Mouse (Mus musculus): ENCODE measurements at regions not wholly inside any gene's neighbourhood (a gene's known extent, or its start where the extent isn't known, plus 50 kb on each side); places are given as distances from the start of the nearest gene placed in this dataset.

DNA sequence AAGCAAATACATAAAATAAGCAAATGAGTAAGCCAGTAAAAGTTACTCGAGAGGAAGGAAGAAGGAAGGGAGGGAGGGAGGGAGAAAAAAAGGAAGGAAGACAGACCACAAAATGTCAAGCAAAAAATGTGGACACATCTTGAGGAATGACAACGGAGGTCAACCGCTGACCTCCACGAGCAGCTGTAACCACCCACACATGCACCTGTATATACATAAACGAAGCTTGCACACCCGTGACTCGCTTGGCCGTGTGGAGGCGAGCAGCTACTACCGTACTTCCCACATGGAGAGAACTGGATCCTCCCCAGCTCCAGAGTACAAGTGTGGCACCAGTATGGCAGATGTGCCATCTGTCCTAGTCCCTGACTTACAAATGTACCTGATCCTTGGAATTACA is 220.1 kb downstream of the Rplp1 start:
- peaks cover 10% of the 10 kb centered on the region; the same call in 1 of the 2 replicates for H3K27me3 ChIP-seq (ENCODE audit: control insufficient read depth, insufficient read depth, low read length)
- H3K27ac ChIP-seq (ENCODE audit: low read depth, low read length): no peak overlapping the region
- no peak overlapping the region for H3K4me3 ChIP-seq (ENCODE audit: low read length)
- H3K9ac ChIP-seq (ENCODE audit: low read depth, low read length): no peak overlapping the region
- no peak for ATAC-seq (ENCODE audit: low FRiP score, low TSS enrichment)
- WGBS: 33% methylated on average over 10 of the region's 10 CpGs
- no peaks in the 10 kb centered on the region for H3K9me3 ChIP-seq (ENCODE audit: control insufficient read depth, low read length)
- no peak overlapping the region for H3K4me2 ChIP-seq (replicated peaks; ENCODE audit: low read depth, low read length)
- peaks cover 20% of the 10 kb centered on the region for H3K4me1 ChIP-seq (ENCODE audit: control insufficient read depth, insufficient read depth, low read length)
- no peaks in the 10 kb centered on the region for H3K36me3 ChIP-seq (ENCODE audit: control insufficient read depth, insufficient read depth, low read length)

- Histone ChIP-seq H3K4me3 (ENCODE audit: low read length) (no peak overlapping the region), H3K4me1 (ENCODE audit: control insufficient read depth, insufficient read depth, low read length) (peaks cover 19% of the 10 kb centered on the region), H3K27me3 (ENCODE audit: control insufficient read depth, insufficient read depth, low read length) (peaks cover 10% of the 10 kb centered on the region; the same call in 1 of the 2 replicates), H3K9ac (ENCODE audit: low read depth, low read length) (no peak overlapping the region), H3K9me3 (ENCODE audit: control insufficient read depth, low read length) (no peaks in the 10 kb centered on the region), H3K27ac (ENCODE audit: low read depth, low read length) (no peak overlapping the region), H3K4me2 (replicated peaks; ENCODE audit: low read depth, low read length) (no peak overlapping the region), H3K36me3 (ENCODE audit: control insufficient read depth, insufficient read depth, low read length) (no peaks in the 10 kb centered on the region)
- ATAC-seq (ENCODE audit: low FRiP score, low TSS enrichment): no peak
- WGBS: 53% methylated on average over 3 of the region's 3 CpGs
Measured at GRCm38 (mm10) chr9:61690786-61691185, 223.6 kb downstream of the Rplp1 start.

- Histone ChIP-seq H3K36me3 (ENCODE audit: control insufficient read depth, insufficient read depth, low read length) (no peaks in the 10 kb centered on the region), H3K27ac (ENCODE audit: low read depth, low read length) (no peak overlapping the region), H3K27me3 (ENCODE audit: control insufficient read depth, insufficient read depth, low read length) (peaks cover 10% of the 10 kb centered on the region), H3K9me3 (ENCODE audit: control insufficient read depth, low read length) (no peaks in the 10 kb centered on the region), H3K4me3 (ENCODE audit: low read length) (no peak overlapping the region), H3K4me1 (ENCODE audit: control insufficient read depth, insufficient read depth, low read length) (peaks cover 11% of the 10 kb centered on the region), H3K4me2 (replicated peaks; ENCODE audit: low read depth, low read length) (no peak overlapping the region), H3K9ac (ENCODE audit: low read depth, low read length) (no peak overlapping the region)
- 41% methylated on average over 7 of the region's 7 CpGs for WGBS
- ATAC-seq (ENCODE audit: low FRiP score, low TSS enrichment): no peak
Measured at GRCm38 (mm10) chr9:61689939-61690338, 224.4 kb downstream of the Rplp1 start.

DNA sequence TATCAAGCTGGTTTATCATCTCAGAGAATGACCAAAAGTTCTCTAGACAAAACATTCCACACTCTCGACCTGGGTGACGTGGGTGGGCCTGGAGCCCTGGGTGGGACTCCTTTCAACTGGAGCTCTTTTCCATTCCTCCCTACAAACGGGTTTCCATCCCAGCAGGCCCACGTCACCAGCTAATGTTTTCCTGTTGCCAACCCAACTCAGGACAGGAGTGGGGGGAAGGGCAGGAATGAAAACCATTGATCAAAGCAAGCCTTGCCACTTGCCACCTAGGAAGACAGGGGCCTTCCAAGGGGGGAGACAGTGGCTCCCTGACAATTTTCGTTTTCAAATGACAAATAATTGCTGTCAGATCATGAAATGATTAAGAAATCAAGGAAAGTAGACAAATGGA is 224.8 kb downstream of the Rplp1 start:
- Histone ChIP-seq H3K27me3 (ENCODE audit: control insufficient read depth, insufficient read depth, low read length) (peaks cover 8% of the 10 kb centered on the region), H3K4me1 (ENCODE audit: control insufficient read depth, insufficient read depth, low read length) (peaks cover 10% of the 10 kb centered on the region; the same call in 1 of the 2 replicates), H3K4me3 (ENCODE audit: low read length) (no peak overlapping the region), H3K4me2 (replicated peaks; ENCODE audit: low read depth, low read length) (no peak overlapping the region), H3K9ac (ENCODE audit: low read depth, low read length) (no peak overlapping the region), H3K36me3 (ENCODE audit: control insufficient read depth, insufficient read depth, low read length) (no peaks in the 10 kb centered on the region), H3K9me3 (ENCODE audit: control insufficient read depth, low read length) (no peaks in the 10 kb centered on the region), H3K27ac (ENCODE audit: low read depth, low read length) (0 out of 2 replicates have a peak overlapping the region, but pooled peaks have one; percentile 17)
- no peak for ATAC-seq (ENCODE audit: low FRiP score, low TSS enrichment)
- WGBS: 31% methylated on average over 5 of the region's 5 CpGs

- Histone ChIP-seq H3K4me3 (ENCODE audit: low read length) (no peak overlapping the region), H3K9me3 (ENCODE audit: control insufficient read depth, low read length) (no peaks in the 10 kb centered on the region), H3K27me3 (ENCODE audit: control insufficient read depth, insufficient read depth, low read length) (no peaks in the 10 kb centered on the region; the same call in 1 of the 2 replicates), H3K4me1 (ENCODE audit: control insufficient read depth, insufficient read depth, low read length) (0 out of 2 replicates have a peak, but pooled peaks cover 13% of the 10 kb centered on the region), H3K36me3 (ENCODE audit: control insufficient read depth, insufficient read depth, low read length) (no peaks in the 10 kb centered on the region), H3K4me2 (replicated peaks; ENCODE audit: low read depth, low read length) (no peak overlapping the region), H3K27ac (ENCODE audit: low read depth, low read length) (no peak overlapping the region), H3K9ac (ENCODE audit: low read depth, low read length) (no peak overlapping the region)
- no peak for ATAC-seq (ENCODE audit: low FRiP score, low TSS enrichment)
- 33% methylated on average over 4 of the region's 4 CpGs for WGBS
Measured at GRCm38 (mm10) chr9:61683557-61683956, 230.8 kb downstream of the Rplp1 start.

GRCm38 (mm10) chr9:61682744-61683259 is 231.5 kb downstream of the Rplp1 start:
- Histone ChIP-seq H3K9ac (ENCODE audit: low read depth, low read length) (no peak overlapping the region), H3K27me3 (ENCODE audit: control insufficient read depth, insufficient read depth, low read length) (no peaks in the 10 kb centered on the region; the same call in 1 of the 2 replicates), H3K4me3 (ENCODE audit: low read length) (no peak overlapping the region), H3K9me3 (ENCODE audit: control insufficient read depth, low read length) (no peaks in the 10 kb centered on the region), H3K4me2 (replicated peaks; ENCODE audit: low read depth, low read length) (no peak overlapping the region), H3K36me3 (ENCODE audit: control insufficient read depth, insufficient read depth, low read length) (no peaks in the 10 kb centered on the region), H3K27ac (ENCODE audit: low read depth, low read length) (no peak overlapping the region), H3K4me1 (ENCODE audit: control insufficient read depth, insufficient read depth, low read length) (0 out of 2 replicates have a peak, but pooled peaks cover 13% of the 10 kb centered on the region)
- no peak for ATAC-seq (ENCODE audit: low FRiP score, low TSS enrichment)
- WGBS: 80% methylated on average over 5 of the region's 5 CpGs

DNA sequence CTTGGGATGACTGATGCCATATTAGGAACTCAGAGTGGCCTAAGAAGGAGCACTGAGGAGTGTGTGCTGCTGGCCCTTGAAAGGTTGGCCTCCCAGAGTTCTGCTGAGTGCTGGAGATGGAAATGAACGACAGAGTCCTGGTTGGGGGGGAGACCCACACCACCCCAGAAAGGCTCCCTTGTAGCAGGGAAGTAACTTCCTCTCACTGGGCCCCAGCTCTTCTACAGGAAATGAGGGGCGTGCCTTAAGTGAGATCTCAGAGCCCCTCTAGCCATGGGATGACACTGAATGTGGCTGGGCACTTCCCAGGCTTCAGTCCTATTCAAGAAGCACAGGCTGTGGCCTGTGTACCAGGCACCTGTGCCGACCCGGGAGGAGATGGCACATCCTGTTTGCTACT is 232.0 kb downstream of the Rplp1 start:
- H3K4me1 ChIP-seq (ENCODE audit: control insufficient read depth, insufficient read depth, low read length): 0 out of 2 replicates have a peak, but pooled peaks cover 13% of the 10 kb centered on the region
- no peak overlapping the region for H3K27ac ChIP-seq (ENCODE audit: low read depth, low read length)
- ATAC-seq (ENCODE audit: low FRiP score, low TSS enrichment): no peak

GRCm38 (mm10) chr9:61681406-61681805 is 232.9 kb downstream of the Rplp1 start:
- H3K4me3 ChIP-seq (ENCODE audit: low read length): no peak overlapping the region
- 56% methylated on average over 5 of the region's 5 CpGs for WGBS
- no peaks in the 10 kb centered on the region for H3K9me3 ChIP-seq (ENCODE audit: control insufficient read depth, low read length)
- H3K27me3 ChIP-seq (ENCODE audit: control insufficient read depth, insufficient read depth, low read length): no peaks in the 10 kb centered on the region; the same call in 1 of the 2 replicates
- H3K4me2 ChIP-seq (replicated peaks; ENCODE audit: low read depth, low read length): no peak overlapping the region
- H3K36me3 ChIP-seq (ENCODE audit: control insufficient read depth, insufficient read depth, low read length): no peaks in the 10 kb centered on the region
- no peak for ATAC-seq (ENCODE audit: low FRiP score, low TSS enrichment)
- H3K4me1 ChIP-seq (ENCODE audit: control insufficient read depth, insufficient read depth, low read length): 0 out of 2 replicates have a peak, but pooled peaks cover 13% of the 10 kb centered on the region
- H3K27ac ChIP-seq (ENCODE audit: low read depth, low read length): no peak overlapping the region
- no peak overlapping the region for H3K9ac ChIP-seq (ENCODE audit: low read depth, low read length)

More for the DNA sequence above, 232.0 kb downstream of the Rplp1 start:
- Histone ChIP-seq H3K4me3 (ENCODE audit: low read length) (no peak overlapping the region), H3K9me3 (ENCODE audit: control insufficient read depth, low read length) (no peaks in the 10 kb centered on the region), H3K27me3 (ENCODE audit: control insufficient read depth, insufficient read depth, low read length) (no peaks in the 10 kb centered on the region; the same call in 1 of the 2 replicates), H3K9ac (ENCODE audit: low read depth, low read length) (no peak overlapping the region), H3K36me3 (ENCODE audit: control insufficient read depth, insufficient read depth, low read length) (no peaks in the 10 kb centered on the region), H3K4me2 (replicated peaks; ENCODE audit: low read depth, low read length) (no peak overlapping the region)
- WGBS: 56% methylated on average over 4 of the region's 4 CpGs

- no peak overlapping the region for H3K4me2 ChIP-seq (replicated peaks; ENCODE audit: low read depth, low read length)
- H3K4me1 ChIP-seq (ENCODE audit: control insufficient read depth, insufficient read depth, low read length): 0 out of 2 replicates have a peak, but pooled peaks cover 13% of the 10 kb centered on the region
- no peak overlapping the region for H3K27ac ChIP-seq (ENCODE audit: low read depth, low read length)
- H3K4me3 ChIP-seq (ENCODE audit: low read length): no peak overlapping the region
- H3K36me3 ChIP-seq (ENCODE audit: control insufficient read depth, insufficient read depth, low read length): no peaks in the 10 kb centered on the region
- H3K9ac ChIP-seq (ENCODE audit: low read depth, low read length): no peak overlapping the region
- no peaks in the 10 kb centered on the region; the same call in 1 of the 2 replicates for H3K27me3 ChIP-seq (ENCODE audit: control insufficient read depth, insufficient read depth, low read length)
- no peaks in the 10 kb centered on the region for H3K9me3 ChIP-seq (ENCODE audit: control insufficient read depth, low read length)
- no peak for ATAC-seq (ENCODE audit: low FRiP score, low TSS enrichment)
- WGBS: 46% methylated on average over 6 of the region's 6 CpGs
Measured at GRCm38 (mm10) chr9:61680911-61681311, 233.4 kb downstream of the Rplp1 start.

Data from kidney, embryonic 14.5 days (tissue).